14 mouse cellular contexts compared by ENCODE assay signal in the genomic region with DNA sequence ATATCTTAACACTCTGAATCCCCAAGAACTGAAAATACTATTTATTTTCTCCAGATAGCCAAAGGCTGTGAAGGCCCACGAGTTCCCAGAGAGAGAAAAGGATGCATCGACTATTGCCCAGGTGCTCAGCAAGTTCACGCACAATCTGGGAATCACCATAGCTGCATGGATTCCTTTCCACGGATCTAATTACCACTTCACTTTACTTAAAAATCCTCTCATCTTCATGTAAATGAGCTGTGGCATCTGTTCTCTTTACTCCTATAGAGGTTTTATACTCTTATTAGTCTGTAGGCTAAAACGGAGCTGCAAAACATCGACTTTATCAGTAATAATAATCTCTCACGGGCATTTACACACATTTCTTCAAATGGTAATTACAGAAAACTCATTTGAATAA.
"Had no signal": no experiment of that assay in that cellular context is flagged by ENCODE, and none has a peak within 500 bp of the region (broad histone marks: within the 10 kb centered on the region; RNA-seq: fewer than 3 reads in every experiment).

No protein-coding gene starts in this region.

- H3K4me3 ChIP-seq: liver, embryonic 12.5 days; midbrain, embryonic 12.5 days; neural tube, embryonic 12.5 days had no signal

- H3K9me3 ChIP-seq: liver, embryonic 12.5 days; midbrain, embryonic 12.5 days; neural tube, embryonic 12.5 days had no signal

- H3K27ac ChIP-seq: liver, embryonic 12.5 days; liver, embryonic 14.5 days; midbrain, embryonic 12.5 days; neural tube, embryonic 12.5 days had no signal

- H3K27me3 ChIP-seq: liver, embryonic 12.5 days; midbrain, embryonic 12.5 days; neural tube, embryonic 12.5 days had no signal

- H3K4me2 ChIP-seq: liver, embryonic 12.5 days; lung, embryonic 14.5 days; midbrain, embryonic 12.5 days; neural tube, embryonic 12.5 days had no signal

- H3K9ac ChIP-seq: liver, embryonic 12.5 days; liver, embryonic 14.5 days; lung, embryonic 14.5 days; midbrain, embryonic 12.5 days; neural tube, embryonic 12.5 days had no signal

- H3K4me1 ChIP-seq: liver, embryonic 12.5 days; midbrain, embryonic 12.5 days; neural tube, embryonic 12.5 days had no signal

- H3K36me3 ChIP-seq: liver, embryonic 12.5 days; midbrain, embryonic 12.5 days; neural tube, embryonic 12.5 days had no signal

- ATAC-seq: liver, embryonic 12.5 days had no signal

- DNase-seq: lung, adult 18-20 months; lung, embryonic 14.5 days; lung, postnatal 10 days; lung, postnatal 4 days; right cerebral cortex, postnatal 14 days; right cerebral cortex, postnatal 4 days; spleen, adult 18-20 months; thymus, adult 18-20 months; thymus, postnatal 14 days; thymus, postnatal 36 days had no signal
